Comparison of ENCODE assay signal across 23 mouse cellular contexts in genomic region chr2:173465006-173465620, GRCm38 (mm10). TPM values are rescaled to one million over a fixed set of nuclear protein-coding genes. Genes with fewer than 3 reads are reported as not detected.
DNase-seq lines count a peak whose midpoint lies in the region; ATAC-seq and TF ChIP-seq lines count a peak whose summit lies in the region.
"Had no signal": no experiment of that assay in that cellular context is flagged by ENCODE, and none has a peak within 500 bp of the region (broad histone marks: within the 10 kb centered on the region; RNA-seq: fewer than 3 reads in every experiment).

No protein-coding gene starts in this region.

- ATAC-seq in forebrain, embryonic 11.5 days (replicated peaks; ENCODE audit: low FRiP score) = no peak
- ATAC-seq: activated CD4-positive, CD25-positive, alpha-beta regulatory T cell, adult 4 months had no signal

- no peaks in the 10 kb centered on the region for H3K36me3 ChIP-seq in forebrain, embryonic 11.5 days (ENCODE audit: control insufficient read depth, insufficient read depth, low read length)
- H3K36me3 ChIP-seq in forebrain, embryonic 10.5 days (replicated peaks) = no peaks in the 10 kb centered on the region
- H3K36me3 ChIP-seq in spleen, adult 2 months (ENCODE audit: control insufficient read depth, insufficient read depth, low read length) = no peaks in the 10 kb centered on the region
- H3K36me3 ChIP-seq: embryonic facial prominence, embryonic 12.5 days; forebrain, embryonic 12.5 days; hindbrain, embryonic 15.5 days; lung, embryonic 15.5 days; midbrain, embryonic 10.5 days had no signal

- H3K4me1 ChIP-seq in forebrain, embryonic 11.5 days (replicated peaks; ENCODE audit: control insufficient read depth, insufficient read depth, low read length) = no peaks in the 10 kb centered on the region
- no peaks in the 10 kb centered on the region for H3K4me1 ChIP-seq in forebrain, embryonic 10.5 days
- H3K4me1 ChIP-seq in spleen, adult 2 months (ENCODE audit: control insufficient read depth, insufficient read depth, insufficient read length) = peaks cover 37% of the 10 kb centered on the region
- H3K4me1 ChIP-seq: embryonic facial prominence, embryonic 12.5 days; forebrain, embryonic 12.5 days; hindbrain, embryonic 15.5 days; lung, embryonic 15.5 days; midbrain, embryonic 10.5 days had no signal

- 85% methylated on average over 6 of the region's 6 CpGs for WGBS in forebrain, embryonic 11.5 days
- 87% methylated on average over 6 of the region's 6 CpGs for WGBS in forebrain, embryonic 10.5 days
- WGBS in spleen, adult 2 months = 58% methylated on average over 6 of the region's 6 CpGs

- no peak overlapping the region for H3K9ac ChIP-seq in forebrain, embryonic 11.5 days (ENCODE audit: low read length)
- H3K9ac ChIP-seq: embryonic facial prominence, embryonic 12.5 days; forebrain, embryonic 12.5 days; hindbrain, embryonic 15.5 days; lung, embryonic 15.5 days had no signal

- no peak overlapping the region for H3K4me3 ChIP-seq in forebrain, embryonic 11.5 days (ENCODE audit: low read depth, low read length)
- no peak overlapping the region for H3K4me3 ChIP-seq in forebrain, embryonic 10.5 days
- no peak overlapping the region for H3K4me3 ChIP-seq in spleen, adult 2 months (ENCODE audit: extremely low read depth, insufficient read depth, insufficient read length)
- H3K4me3 ChIP-seq: embryonic facial prominence, embryonic 12.5 days; forebrain, embryonic 12.5 days; hindbrain, embryonic 15.5 days; left cerebral cortex, adult 2 months; lung, embryonic 15.5 days; midbrain, embryonic 10.5 days had no signal

- H3K27ac ChIP-seq in forebrain, embryonic 11.5 days (ENCODE audit: low read depth, low read length) = no peak overlapping the region
- H3K27ac ChIP-seq in forebrain, embryonic 10.5 days = no peak overlapping the region
- peak overlapping the region; percentile 53 for H3K27ac ChIP-seq in spleen, adult 2 months (ENCODE audit: insufficient read depth, low read length)
- H3K27ac ChIP-seq: embryonic facial prominence, embryonic 12.5 days; forebrain, embryonic 12.5 days; hindbrain, embryonic 15.5 days; left cerebral cortex, adult 2 months; lung, embryonic 15.5 days; midbrain, embryonic 10.5 days had no signal

- H3K4me2 ChIP-seq in forebrain, embryonic 11.5 days (ENCODE audit: low read depth, low read length, severe bottlenecking) = no peak overlapping the region
- H3K4me2 ChIP-seq: embryonic facial prominence, embryonic 12.5 days; forebrain, embryonic 12.5 days; hindbrain, embryonic 15.5 days; lung, embryonic 15.5 days had no signal

- H3K9me3 ChIP-seq in forebrain, embryonic 11.5 days (ENCODE audit: control insufficient read depth, low read length) = no peaks in the 10 kb centered on the region; the same call in 1 of the 2 replicates
- no peaks in the 10 kb centered on the region for H3K9me3 ChIP-seq in forebrain, embryonic 10.5 days
- H3K9me3 ChIP-seq: embryonic facial prominence, embryonic 12.5 days; lung, embryonic 15.5 days; midbrain, embryonic 10.5 days had no signal

- intact Hi-C loops in left cerebral cortex, postnatal 25 days (cut with DNase I) = no loop called here
- intact Hi-C loops in left cerebral cortex, postnatal 36 days (cut with DNase I) = no loop called here

- no peak for TF ChIP-seq CTCF in spleen, adult 2 months (IDR thresholded peaks at IDR 0.05; ENCODE audit: extremely low read depth, insufficient read depth, insufficient read length, insufficient replicate concordance)

- DNase-seq in forebrain, embryonic 11.5 days (ENCODE audit: low spot score) = peak; percentile 42
- DNase-seq in forebrain, embryonic 10.5 days (ENCODE audit: extremely low spot score, low spot score) = no peak
- peak; percentile 4 to 19 for DNase-seq in left cerebral cortex, postnatal 25 days (ENCODE audit: low spot score in 2 of 2)
- no peak for DNase-seq in left cerebral cortex, postnatal 36 days (ENCODE audit: low spot score in 2 of 2)
- DNase-seq in spleen, adult 2 months (ENCODE audit: low read depth in 1 of 2, low spot score in 2 of 2) = peak; percentile 40 to 58
- DNase-seq in spleen, postnatal 14 days (ENCODE audit: low spot score in 2 of 2) = no peak
- DNase-seq in gastrocnemius, adult 8-10 months (ENCODE audit: low spot score in 2 of 2) = no peak
- DNase-seq in ovary, postnatal 10 days (ENCODE audit: low spot score) = no peak
- DNase-seq: cerebellum, adult 11 months; heart, adult 18-20 months; kidney, adult 9 months; right cerebral cortex, postnatal 25 days; thymus, postnatal 36 days had no signal

- no peaks in the 10 kb centered on the region for H3K27me3 ChIP-seq in forebrain, embryonic 11.5 days (ENCODE audit: control insufficient read depth, insufficient read depth, low read length)
- H3K27me3 ChIP-seq in forebrain, embryonic 10.5 days (ENCODE audit: poor library complexity, severe bottlenecking) = no peaks in the 10 kb centered on the region
- H3K27me3 ChIP-seq in spleen, adult 2 months (ENCODE audit: control insufficient read depth, insufficient read depth, low read length) = no peaks in the 10 kb centered on the region
- H3K27me3 ChIP-seq: embryonic facial prominence, embryonic 12.5 days; forebrain, embryonic 12.5 days; hindbrain, embryonic 15.5 days; lung, embryonic 15.5 days had no signal

- TF ChIP-seq POLR2A in spleen, adult 2 months (IDR thresholded peaks at IDR 0.05; ENCODE audit: low read depth, low read length) = no peak

RNA-seq across cellular contexts. Expression of gene 1700021F07Rik, which starts 57.3 kb away (rescaled TPM):
- not detected in 2 replicates for polyA plus RNA-seq in forebrain, embryonic 11.5 days (2014; fragmentation: Nextera tagmentation; extraction: Ambion mirVana)
- polyA plus RNA-seq in forebrain, embryonic 10.5 days (2016; fragmentation: Nextera tagmentation; extraction: Ambion mirVana) = not detected in 2 replicates
- total RNA-seq in left cerebral cortex, postnatal 25 days (2021) = not detected
- total RNA-seq in left cerebral cortex, postnatal 36 days (2021) = not detected
- polyA plus RNA-seq in spleen, adult 2 months (2012; rRNA removed) = not detected in 2 replicates
- not detected for total RNA-seq in gastrocnemius, adult 8-10 months (2022)
- total RNA-seq: heart, adult 18-20 months; left cerebral cortex, adult 2 months had no signal
- polyA plus RNA-seq: activated CD4-positive, CD25-positive, alpha-beta regulatory T cell, adult 4 months; embryonic facial prominence, embryonic 12.5 days; forebrain, embryonic 12.5 days; heart, embryonic 16.5 days; hindbrain, embryonic 15.5 days; large intestine, adult 2 months; limb, embryonic 14.5 days; lung, embryonic 15.5 days; midbrain, embryonic 10.5 days had no signal

Comparison
In these comparisons a context has a peak if more than half of its experiments do, and no peak if none do; other contexts are left out.
1. DNase-seq: peak in forebrain, embryonic 11.5 days (single experiment), left cerebral cortex, postnatal 25 days (2 of 2) and spleen, adult 2 months (2 of 2); none in forebrain, embryonic 10.5 days (single experiment), left cerebral cortex, postnatal 36 days (0 of 2), spleen, postnatal 14 days (0 of 2), gastrocnemius, adult 8-10 months (0 of 2) and ovary, postnatal 10 days (single experiment).